Mouse (Mus musculus) heart, postnatal 0 days (tissue): Measurements from ENCODE around the gene Cacng5.

Experiments
- CTCF ChIP-seq: IDR thresholded peaks from 2 replicates; pipeline ENCODE4 v1.5.1; 2016; ENCODE audit warnings: antibody characterized with exemption, control low read depth, low read depth
- EP300 ChIP-seq: IDR thresholded peaks from 2 replicates; pipeline ENCODE4 v1.6.1; 2016; ENCODE audit warnings: antibody characterized with exemption, low read depth

DNA sequence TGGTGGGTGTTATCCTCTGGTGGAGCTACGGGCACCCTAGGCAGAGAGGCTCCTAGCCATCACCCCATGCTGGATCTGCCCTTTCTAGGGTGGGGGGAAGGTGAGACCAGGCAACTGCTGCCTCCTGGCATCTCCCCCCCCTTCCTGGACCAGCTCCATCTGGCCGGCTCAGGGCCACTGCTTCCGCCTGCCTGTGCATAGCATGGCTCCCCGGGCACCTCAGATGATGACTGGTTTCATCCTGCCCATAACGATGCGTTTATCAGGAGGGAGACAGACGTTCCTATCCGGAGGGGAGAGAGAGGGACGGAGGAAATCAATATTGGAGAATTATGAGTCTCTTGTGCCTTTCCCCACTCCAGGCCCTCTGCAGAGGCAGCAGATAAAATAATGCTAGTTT is 9.5 kb downstream of the Cacng5 start:
- TF ChIP-seq EP300 (no peak), CTCF (no peak)
